Mouse (Mus musculus) embryonic stem cell, embryonic (primary cell): ENCODE measurements at regions not wholly inside any gene's neighbourhood (a gene's known extent, or its start where the extent isn't known, plus 50 kb on each side); places are given as distances from the start of the nearest gene placed in this dataset.

Source experiments
- CTCF ChIA-PET, 4 experiments: fragments of 300-600 bp in 2 of 4; fragments of 350-600 bp in 2 of 4; sonication (Branson Sonifier 250); formaldehyde crosslinking; loops; one replicate each; lab custom pipeline; 2022; ENCODE audit warnings: inconsistent platforms in 2 of 4; lab: Charles Lee
- POLR2A ChIA-PET, 4 experiments: fragments of 300-600 bp in 2 of 4; fragments of 350-600 bp in 2 of 4; sonication (Branson Sonifier 250); formaldehyde crosslinking; loops; one replicate each; lab custom pipeline; 2022; ENCODE audit warnings: antibody characterized with exemption in 4 of 4, inconsistent platforms in 1 of 4; lab: Charles Lee

GRCm38 (mm10) chr9:60988113-60988512 is 193.8 kb downstream of the Uaca start:
- ChIA-PET POLR2A (no interaction called here), CTCF (interaction anchor here in 1 of 4 experiments (0.7 kb wide), 1 partner anchor 53 kb away, joined by 4 read pairs; no protein-coding TSS in a partner anchor)

GRCm38 (mm10) chr9:60989670-60990391 is 195.5 kb downstream of the Uaca start:
- POLR2A ChIA-PET: no interaction called here
- CTCF ChIA-PET: no interaction called here

DNA sequence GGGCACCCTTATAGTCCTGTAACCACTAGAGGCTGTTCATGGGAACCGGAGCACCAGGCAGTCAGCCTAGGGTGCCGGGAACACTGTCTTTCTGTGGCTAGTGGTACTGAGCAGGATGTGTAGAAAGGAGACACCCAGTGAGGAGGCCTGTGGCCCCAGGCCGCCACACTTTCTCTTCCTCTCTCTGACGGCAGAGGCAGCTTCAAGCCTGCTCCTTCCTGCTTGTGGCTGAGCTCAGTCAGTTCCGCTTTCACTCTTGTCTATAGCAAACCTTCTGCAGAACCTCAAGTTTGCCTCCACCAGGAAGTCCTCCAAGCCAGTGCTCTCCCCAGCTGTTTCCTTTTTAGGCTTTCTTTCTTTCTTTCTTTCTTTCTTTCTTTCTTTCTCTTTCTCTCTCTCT is 197.2 kb downstream of the Uaca start:
- POLR2A ChIA-PET: interaction anchor here in 1 of 4 experiments (1.3 kb wide), 1 partner anchor 16 kb away, joined by 3 read pairs; no protein-coding TSS in a partner anchor
- CTCF ChIA-PET: interaction anchor here in 1 of 4 experiments (0.6 to 0.7 kb wide), 2 partner anchors 304 to 725 kb away, joined by 7 to 11 read pairs; no protein-coding TSS in a partner anchor

DNA sequence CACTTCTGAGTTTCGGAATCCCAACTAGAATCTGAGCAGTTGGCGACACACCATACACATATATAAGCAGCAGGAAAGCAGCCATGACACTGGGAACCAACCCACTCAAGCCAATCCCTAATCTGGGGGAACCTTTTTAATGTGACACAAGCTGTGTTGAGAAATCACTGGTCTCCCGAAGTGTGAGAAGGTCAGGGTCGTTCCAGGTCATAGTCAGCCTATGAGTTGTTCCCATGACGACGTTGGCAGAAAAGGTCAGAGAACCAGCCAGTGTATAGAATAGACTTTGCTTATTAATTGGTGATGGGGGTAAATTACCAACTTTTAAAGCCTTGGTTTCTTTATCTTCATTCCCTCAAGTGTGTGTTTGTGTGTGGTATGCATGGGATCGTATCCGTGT is 199.3 kb downstream of the Uaca start:
- POLR2A ChIA-PET: interaction anchor here in 1 of 4 experiments (1.3 kb wide), 1 partner anchor 36 kb away, joined by 3 read pairs; no protein-coding TSS in a partner anchor
- CTCF ChIA-PET: no interaction called here

DNA sequence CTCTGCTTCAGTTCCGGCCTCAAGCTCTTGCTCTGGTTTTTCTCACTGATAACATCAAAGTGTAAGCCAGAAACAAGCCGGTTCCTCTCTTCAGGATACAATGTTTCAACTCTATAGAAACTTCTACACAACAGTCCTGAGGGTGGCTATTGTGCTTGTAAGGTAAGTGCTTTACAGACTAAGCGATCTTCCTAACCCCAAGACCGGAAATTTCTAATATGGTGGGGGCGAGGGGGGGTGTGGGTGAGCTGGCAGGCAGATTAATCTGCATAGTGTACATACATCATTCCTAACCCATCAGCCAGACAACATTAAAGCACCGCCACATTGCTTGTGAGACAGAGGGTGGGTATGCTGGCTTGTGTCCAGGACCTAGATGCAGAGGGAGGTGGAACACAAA is 200.8 kb downstream of the Uaca start:
- CTCF ChIA-PET: no interaction called here
- POLR2A ChIA-PET: no interaction called here

- POLR2A ChIA-PET: interaction anchor here in 1 of 4 experiments (0.6 kb wide), 2 partner anchors 844 to 935 kb away, joined by 3 read pairs; no protein-coding TSS in a partner anchor
- CTCF ChIA-PET: interaction anchor here (0.6 to 2.2 kb wide), 13 partner anchors 12 to 862 kb away, joined by 3 to 8 read pairs (median 4); no protein-coding TSS in a partner anchor
These were observed 203.9 kb downstream of the Uaca start for GRCm38 (mm10) chr9:60998086-60998785.

DNA sequence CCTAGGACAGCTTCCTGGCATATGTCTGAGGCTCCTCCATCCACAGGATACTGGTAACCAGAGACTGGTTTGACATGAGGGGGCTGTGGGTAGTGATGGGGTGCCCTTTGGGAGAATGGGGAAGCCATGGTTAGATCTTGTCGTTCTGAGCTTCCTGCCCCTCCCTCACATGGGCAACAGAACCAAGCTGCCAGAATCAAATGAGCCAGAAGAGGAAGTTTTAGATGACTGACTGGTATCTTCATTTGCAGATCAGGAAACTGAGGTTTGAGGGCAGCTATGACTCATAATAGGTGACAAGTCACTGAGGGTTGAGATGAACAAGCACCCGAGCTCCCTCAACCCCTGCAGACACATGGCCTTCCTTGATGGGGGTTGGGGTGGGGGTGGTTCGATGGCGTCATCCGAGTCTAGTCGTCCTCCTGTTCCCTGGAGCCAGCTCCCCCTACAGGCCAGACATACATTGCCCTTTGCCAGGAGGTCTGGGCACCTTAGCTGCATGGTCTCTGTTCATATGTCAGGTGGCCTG is 204.7 kb downstream of the Uaca start:
- ChIA-PET CTCF (interaction anchor here (0.5 to 2.2 kb wide), 21 partner anchors 11 to 966 kb away, joined by 3 to 11 read pairs (median 4); no protein-coding TSS in a partner anchor), POLR2A (no interaction called here)

GRCm38 (mm10) chr9:61000232-61000631 is 205.9 kb downstream of the Uaca start:
- ChIA-PET POLR2A (interaction anchor here in 2 of 4 experiments (0.6 to 0.9 kb wide), 4 partner anchors 32 to 872 kb away, joined by 3 to 4 read pairs (median 3); no protein-coding TSS in a partner anchor), CTCF (interaction anchor here in 2 of 4 experiments (0.6 to 1.5 kb wide), 2 partner anchors 20 to 81 kb away, joined by 3 to 5 read pairs; no protein-coding TSS in a partner anchor)

- CTCF ChIA-PET: interaction anchor here in 1 of 4 experiments (1.4 kb wide), 1 partner anchor 9 kb away, joined by 3 read pairs; no protein-coding TSS in a partner anchor
- POLR2A ChIA-PET: no interaction called here
These were observed 208.2 kb downstream of the Uaca start for GRCm38 (mm10) chr9:61002572-61002971.

GRCm38 (mm10) chr9:61008446-61008845 is 214.1 kb downstream of the Uaca start:
- ChIA-PET POLR2A (no interaction called here), CTCF (interaction anchor here in 1 of 4 experiments (1.5 kb wide), 1 partner anchor 12 kb away, joined by 7 read pairs; no protein-coding TSS in a partner anchor)

DNA sequence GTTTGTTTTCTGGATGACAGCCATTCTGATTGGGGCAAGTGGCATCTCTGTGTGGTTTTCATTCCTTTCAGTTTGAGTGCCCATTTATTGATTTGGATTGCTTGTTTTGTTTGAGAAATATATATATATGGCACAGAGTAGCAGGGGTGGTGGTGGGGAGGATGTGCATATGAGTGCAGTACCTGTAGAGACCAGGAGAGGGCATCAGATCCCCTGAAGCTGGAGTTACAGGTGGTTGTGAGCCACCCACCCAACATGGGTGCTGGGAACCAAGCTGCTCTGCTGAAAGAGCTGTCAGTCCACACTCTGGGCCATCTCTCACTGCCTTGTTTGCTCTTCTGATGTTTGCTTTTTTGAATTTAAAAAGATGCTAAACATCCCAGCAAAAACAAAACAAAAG is 216.7 kb downstream of the Uaca start:
- CTCF ChIA-PET: interaction anchor here in 3 of 4 experiments (0.6 to 1.3 kb wide), 10 partner anchors 8 to 889 kb away, joined by 3 to 5 read pairs (median 3); no protein-coding TSS in a partner anchor
- POLR2A ChIA-PET: interaction anchor here in 1 of 4 experiments (0.5 kb wide), 1 partner anchor 890 kb away, joined by 5 read pairs; no protein-coding TSS in a partner anchor

DNA sequence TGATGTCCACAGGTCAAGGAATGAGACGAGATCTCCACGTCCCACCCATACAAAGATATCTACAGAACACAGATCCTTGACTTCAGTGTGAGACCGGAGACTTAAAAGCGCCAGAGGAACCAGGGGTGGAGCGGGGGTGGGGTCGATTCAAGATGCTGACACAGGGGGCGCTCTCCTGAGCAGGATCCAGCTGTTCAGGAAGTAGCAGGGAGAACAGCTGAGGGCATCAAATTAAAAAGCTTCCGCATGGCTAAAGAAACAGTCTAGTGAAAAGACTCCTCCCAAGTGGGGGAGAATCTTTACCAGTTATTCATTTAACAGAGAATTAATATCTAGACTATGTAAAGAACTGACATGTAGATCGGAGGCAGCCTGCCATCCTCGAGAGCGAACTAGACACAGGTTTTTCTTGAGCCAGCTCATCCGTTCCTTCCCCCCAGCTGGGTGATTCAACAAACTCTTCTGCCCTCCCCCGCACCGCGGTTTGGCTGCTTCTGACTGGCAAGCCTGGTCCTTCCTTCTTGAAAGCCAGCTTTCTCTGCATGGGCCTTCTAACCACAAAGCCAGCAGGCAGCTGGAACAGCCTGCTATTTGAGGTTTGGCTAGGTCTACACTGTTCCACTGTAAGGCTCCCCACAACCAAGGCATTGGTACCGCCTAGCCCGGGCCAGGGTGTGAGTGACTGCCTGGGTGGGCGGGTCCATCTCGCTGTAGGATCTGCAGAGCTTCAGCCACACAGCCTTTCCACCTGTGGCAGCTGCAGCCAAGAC is 218.6 kb downstream of the Uaca start:
- POLR2A ChIA-PET: no interaction called here
- CTCF ChIA-PET: interaction anchor here (0.5 to 2.3 kb wide), 35 partner anchors 8 to 885 kb away, joined by 3 to 11 read pairs (median 3); no protein-coding TSS in a partner anchor

- CTCF ChIA-PET: interaction anchor here in 2 of 4 experiments (1.0 to 2.3 kb wide), 4 partner anchors 74 to 864 kb away, joined by 3 to 9 read pairs (median 4); no protein-coding TSS in a partner anchor
- POLR2A ChIA-PET: interaction anchor here in 1 of 4 experiments (0.6 kb wide), 1 partner anchor 1646 kb away, joined by 3 read pairs; no protein-coding TSS in a partner anchor
These were observed 219.8 kb downstream of the Uaca start for GRCm38 (mm10) chr9:61014151-61014550.

DNA sequence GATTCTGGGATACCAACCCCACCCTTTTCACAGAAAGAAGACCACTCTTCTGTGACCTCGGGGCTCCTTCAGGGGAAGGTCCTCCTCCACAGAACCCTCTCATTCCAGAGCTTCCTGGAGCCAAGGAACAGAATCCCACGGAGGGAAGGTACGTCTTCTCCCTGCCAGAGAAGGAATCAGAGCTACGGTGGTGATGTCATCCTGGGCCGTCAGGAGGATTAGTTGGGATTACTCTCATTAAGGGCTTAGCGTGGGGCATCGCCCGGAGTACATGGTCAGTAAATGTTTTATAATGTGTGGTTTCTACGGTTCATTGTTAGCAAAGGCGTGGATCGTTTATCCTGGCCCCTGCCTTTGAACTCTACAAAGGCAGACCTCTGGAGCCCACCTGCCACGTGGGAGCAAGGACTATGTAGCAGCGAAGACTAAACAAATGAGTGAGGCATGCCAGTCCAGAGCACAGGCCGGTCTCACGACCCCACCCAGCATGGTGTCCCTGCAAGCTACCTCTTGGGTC is 221.1 kb downstream of the Uaca start:
- ChIA-PET POLR2A (interaction anchor here in 2 of 4 experiments (0.7 to 0.8 kb wide), 3 partner anchors 11 to 766 kb away, joined by 3 to 4 read pairs (median 4); no protein-coding TSS in a partner anchor), CTCF (interaction anchor here in 2 of 4 experiments (0.6 to 1.3 kb wide), 2 partner anchors 595 to 863 kb away, joined by 3 to 4 read pairs; no protein-coding TSS in a partner anchor)

DNA sequence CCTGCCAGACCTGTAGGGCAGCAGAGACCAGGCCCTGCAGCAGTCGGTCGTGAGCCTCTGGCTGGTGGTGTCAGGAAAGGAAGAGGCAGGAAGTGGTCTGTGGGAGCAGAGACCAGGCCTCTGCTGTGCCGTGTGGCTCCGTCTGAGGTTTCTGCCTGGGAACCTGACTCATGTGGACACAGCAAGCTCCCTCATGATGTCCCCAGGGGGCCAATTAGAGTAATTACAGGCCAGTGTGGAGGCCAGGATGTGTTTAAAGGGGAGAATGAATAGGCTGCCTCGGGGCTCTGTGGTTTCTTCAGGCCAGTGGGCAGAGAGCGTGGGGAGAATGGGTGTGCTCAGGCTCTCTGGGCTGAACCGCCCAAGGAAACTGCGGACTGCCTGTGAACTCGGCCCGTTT is 222.3 kb downstream of the Uaca start:
- CTCF ChIA-PET: no interaction called here
- POLR2A ChIA-PET: no interaction called here

GRCm38 (mm10) chr9:61019938-61020337 is 225.6 kb downstream of the Uaca start:
- POLR2A ChIA-PET: no interaction called here
- CTCF ChIA-PET: interaction anchor here (0.5 to 1.8 kb wide), 25 partner anchors 9 to 880 kb away, joined by 3 to 11 read pairs (median 4); no protein-coding TSS in a partner anchor

- CTCF ChIA-PET: interaction anchor here in 1 of 4 experiments (1.1 kb wide), 1 partner anchor 9 kb away, joined by 3 read pairs; no protein-coding TSS in a partner anchor
- POLR2A ChIA-PET: interaction anchor here in 2 of 4 experiments (0.6 kb wide), 3 partner anchors 218 to 533 kb away, joined by 3 to 5 read pairs (median 3); no protein-coding TSS in a partner anchor
These were observed 227.5 kb downstream of the Uaca start for GRCm38 (mm10) chr9:61021810-61022209.
